Mouse (Mus musculus): ENCODE data around the gene Kctd7. TPM values are rescaled to one million over a fixed set of nuclear protein-coding genes. Genes with fewer than 3 reads are reported as not detected.
A peak's percentile ranks its signal among the peaks of the same experiment; 100 is the strongest.

Kctd7 gene
- polyA plus RNA-seq, 1 experiment: 1.3 TPM

DNA sequence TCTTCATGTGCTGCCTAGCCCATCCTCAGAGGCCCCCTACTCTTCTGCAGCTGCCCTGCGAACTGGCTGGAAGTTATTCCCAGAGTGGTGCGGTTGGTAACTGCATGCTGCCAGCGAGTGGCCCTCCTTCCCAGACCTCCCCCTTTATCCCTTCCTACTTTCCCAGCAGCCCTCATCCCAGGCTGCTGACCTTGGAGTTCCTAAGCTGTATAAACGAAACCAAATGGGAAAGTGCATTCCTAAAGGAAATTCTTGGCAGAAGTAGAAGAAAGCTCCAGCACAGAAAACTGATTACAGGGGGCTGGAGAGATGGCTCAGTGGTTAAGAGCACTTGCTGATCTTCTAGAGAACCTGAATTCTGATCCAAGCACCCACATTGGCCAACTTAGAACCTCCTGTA is 2.6 kb upstream of the Kctd7 start:
- Histone ChIP-seq H3K4me3 (ENCODE audit: low read depth, low read length) (no peak overlapping the region), H3K27ac (ENCODE audit: insufficient read depth, low read depth, low read length) (no peak overlapping the region; the same call in 1 of the 2 replicates), H3K27me3 (ENCODE audit: control insufficient read depth, insufficient read depth, low read length) (no peaks in the 10 kb centered on the region), H3K36me3 (ENCODE audit: control insufficient read depth, insufficient read depth, low read length) (no peaks in the 10 kb centered on the region), H3K4me1 (ENCODE audit: control insufficient read depth, insufficient read depth, insufficient read length, low read length) (peaks cover 10% of the 10 kb centered on the region)
- TF ChIP-seq CTCF (IDR thresholded peaks at IDR 0.05; ENCODE audit: extremely low read depth, insufficient read length, insufficient replicate concordance, low read depth, low read length): no peak
- no peak for TF ChIP-seq POLR2A (IDR thresholded peaks at IDR 0.05; ENCODE audit: low read depth, low read length)
- WGBS: 53% methylated on average over 4 of the region's 4 CpGs

DNA sequence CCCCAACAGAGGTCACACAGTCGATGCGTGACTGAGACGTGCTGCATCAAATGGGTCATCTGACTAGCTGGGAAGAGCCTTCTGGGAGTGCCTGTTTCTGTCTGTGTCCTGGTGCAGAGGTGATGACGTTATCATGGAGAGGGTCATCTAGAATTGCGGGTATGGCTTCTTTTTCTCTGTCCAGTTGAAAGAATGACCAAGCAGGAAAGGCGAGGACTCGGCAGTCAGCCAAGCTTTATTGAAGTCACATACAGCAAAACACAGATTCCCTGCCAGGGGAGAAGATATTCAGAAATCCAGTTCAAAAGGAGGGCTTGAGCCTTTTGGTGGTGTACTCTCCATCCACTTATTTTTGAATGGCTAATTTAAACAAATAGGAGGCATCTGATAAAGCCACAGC is 1.6 kb upstream of the Kctd7 start:
- peaks cover 10% of the 10 kb centered on the region for H3K4me1 ChIP-seq (ENCODE audit: control insufficient read depth, insufficient read depth, insufficient read length, low read length)
- H3K27ac ChIP-seq (ENCODE audit: insufficient read depth, low read depth, low read length): no peak overlapping the region
- no peaks in the 10 kb centered on the region for H3K36me3 ChIP-seq (ENCODE audit: control insufficient read depth, insufficient read depth, low read length)
- WGBS: 84% methylated on average over 7 of the region's 7 CpGs
- no peaks in the 10 kb centered on the region for H3K27me3 ChIP-seq (ENCODE audit: control insufficient read depth, insufficient read depth, low read length)
- TF ChIP-seq CTCF (IDR thresholded peaks at IDR 0.05; ENCODE audit: extremely low read depth, insufficient read length, insufficient replicate concordance, low read depth, low read length) (no peak), POLR2A (IDR thresholded peaks at IDR 0.05; ENCODE audit: low read depth, low read length) (no peak)
- H3K4me3 ChIP-seq (ENCODE audit: low read depth, low read length): no peak overlapping the region

DNA sequence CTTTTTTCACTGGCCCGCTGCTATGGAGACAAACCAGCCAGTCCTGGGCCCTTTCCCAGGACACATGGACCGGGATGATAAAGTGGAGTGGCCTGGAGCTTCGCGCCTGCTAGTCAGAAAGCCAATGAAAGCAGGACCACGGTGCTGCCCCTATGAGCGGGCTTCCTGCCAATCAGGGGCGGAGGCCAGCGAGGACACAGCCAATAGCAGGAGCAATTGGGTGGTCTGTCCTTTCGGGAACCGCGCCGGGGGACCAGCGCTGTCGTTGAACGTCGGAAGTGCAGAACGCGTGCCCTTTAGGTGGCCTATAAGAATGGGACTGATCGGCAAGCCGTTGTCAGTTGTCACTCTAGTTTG is 706 bp upstream of the Kctd7 start:
- peak overlapping the region; percentile 45 for H3K27ac ChIP-seq (ENCODE audit: insufficient read depth, low read depth, low read length)
- TF ChIP-seq CTCF (IDR thresholded peaks at IDR 0.05; ENCODE audit: extremely low read depth, insufficient read length, insufficient replicate concordance, low read depth, low read length) (no peak), POLR2A (IDR thresholded peaks at IDR 0.05; ENCODE audit: low read depth, low read length) (no peak)
- no peaks in the 10 kb centered on the region for H3K36me3 ChIP-seq (ENCODE audit: control insufficient read depth, insufficient read depth, low read length)
- WGBS: 5% methylated on average over 20 of the region's 20 CpGs
- peaks cover 10% of the 10 kb centered on the region for H3K4me1 ChIP-seq (ENCODE audit: control insufficient read depth, insufficient read depth, insufficient read length, low read length)
- peak overlapping the region; percentile 71 for H3K4me3 ChIP-seq (ENCODE audit: low read depth, low read length)
- H3K27me3 ChIP-seq (ENCODE audit: control insufficient read depth, insufficient read depth, low read length): no peaks in the 10 kb centered on the region

DNA sequence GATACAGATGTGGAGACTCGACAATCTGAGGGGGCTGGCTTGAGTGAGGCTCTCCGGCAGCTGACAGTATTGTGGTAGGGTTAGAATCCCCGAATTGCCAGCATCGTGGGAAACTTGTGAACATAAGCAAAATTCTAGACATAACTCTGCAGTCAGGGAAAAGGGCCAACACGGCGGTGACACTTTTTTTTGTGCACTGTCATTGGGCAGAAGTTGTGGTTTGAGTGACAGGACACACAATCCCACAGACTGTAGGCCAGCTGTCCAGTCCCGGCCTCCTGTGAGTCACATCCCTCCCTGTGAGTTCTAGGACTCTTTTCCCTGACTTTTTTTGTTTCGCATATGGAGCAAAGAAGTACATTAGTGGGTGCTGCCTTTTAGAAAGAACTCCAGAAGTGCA is 1.3 kb downstream of the Kctd7 start:
- WGBS: 72% methylated on average over 8 of the region's 8 CpGs
- Histone ChIP-seq H3K4me3 (ENCODE audit: low read depth, low read length) (no peak overlapping the region), H3K27ac (ENCODE audit: insufficient read depth, low read depth, low read length) (no peak overlapping the region), H3K4me1 (ENCODE audit: control insufficient read depth, insufficient read depth, insufficient read length, low read length) (peaks cover 10% of the 10 kb centered on the region), H3K36me3 (ENCODE audit: control insufficient read depth, insufficient read depth, low read length) (no peaks in the 10 kb centered on the region), H3K27me3 (ENCODE audit: control insufficient read depth, insufficient read depth, low read length) (no peaks in the 10 kb centered on the region)
- TF ChIP-seq CTCF (IDR thresholded peaks at IDR 0.05; ENCODE audit: extremely low read depth, insufficient read length, insufficient replicate concordance, low read depth, low read length) (no peak), POLR2A (IDR thresholded peaks at IDR 0.05; ENCODE audit: low read depth, low read length) (no peak)

DNA sequence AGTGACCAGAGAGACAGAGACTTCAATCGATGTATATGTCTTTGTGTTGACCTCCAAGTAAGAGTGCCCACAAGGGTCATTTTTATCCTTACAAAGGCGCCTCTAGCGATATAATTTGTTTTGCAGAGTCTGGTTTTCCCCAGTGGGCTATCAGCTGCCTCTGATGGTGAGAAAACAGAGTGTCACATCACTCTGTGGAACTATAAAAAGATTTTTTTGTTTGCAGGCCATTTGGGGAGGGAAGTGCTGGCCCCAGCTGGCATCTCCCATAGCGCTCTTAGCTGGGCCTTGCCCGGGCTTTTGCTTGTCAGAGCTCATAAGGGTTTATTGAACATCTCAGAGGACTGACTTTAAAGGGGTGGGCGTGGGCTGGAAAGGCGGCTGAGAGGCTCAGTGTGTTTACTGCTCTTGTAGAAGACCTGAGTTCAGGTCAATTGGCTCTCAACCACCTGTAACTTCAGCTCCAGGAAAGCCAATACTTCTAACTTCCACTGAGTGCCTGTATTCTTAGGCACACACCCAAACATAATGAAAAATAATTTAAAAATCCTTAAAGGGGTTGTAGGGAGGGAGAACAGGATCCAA is 5.2 kb downstream of the Kctd7 start:
- Histone ChIP-seq H3K4me3 (ENCODE audit: low read depth, low read length) (no peak overlapping the region), H3K27me3 (ENCODE audit: control insufficient read depth, insufficient read depth, low read length) (no peaks in the 10 kb centered on the region), H3K36me3 (ENCODE audit: control insufficient read depth, insufficient read depth, low read length) (no peaks in the 10 kb centered on the region; the same call in 1 of the 2 replicates), H3K4me1 (ENCODE audit: control insufficient read depth, insufficient read depth, insufficient read length, low read length) (peaks cover 4% of the 10 kb centered on the region), H3K27ac (ENCODE audit: insufficient read depth, low read depth, low read length) (no peak overlapping the region)
- WGBS: 64% methylated on average over 7 of the region's 7 CpGs
- no peak for TF ChIP-seq POLR2A (IDR thresholded peaks at IDR 0.05; ENCODE audit: low read depth, low read length)
- no peak for TF ChIP-seq CTCF (IDR thresholded peaks at IDR 0.05; ENCODE audit: extremely low read depth, insufficient read length, insufficient replicate concordance, low read depth, low read length)

DNA sequence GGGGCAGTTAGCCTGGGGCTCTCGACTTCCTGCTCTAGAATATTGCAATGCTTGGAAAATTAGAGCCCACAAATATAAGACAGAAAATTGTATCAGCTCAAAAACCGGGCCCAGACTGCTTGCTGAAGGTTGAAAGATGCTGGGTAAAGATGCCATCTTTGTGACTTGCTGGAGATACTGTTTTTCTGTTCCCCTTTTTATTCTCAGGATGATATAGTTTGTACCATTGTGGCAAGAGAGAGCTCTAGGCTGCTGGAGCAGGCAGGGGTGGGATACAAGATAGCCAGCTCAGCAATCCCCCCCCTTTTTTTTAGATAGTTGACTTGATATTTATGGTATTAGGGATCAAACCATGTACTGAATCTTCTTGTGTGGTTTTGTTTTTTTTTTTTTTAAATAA is 9.6 kb downstream of the Kctd7 start:
- Histone ChIP-seq H3K27ac (ENCODE audit: insufficient read depth, low read depth, low read length) (no peak overlapping the region), H3K36me3 (ENCODE audit: control insufficient read depth, insufficient read depth, low read length) (no peaks in the 10 kb centered on the region; the same call in 1 of the 2 replicates), H3K4me3 (ENCODE audit: low read depth, low read length) (no peak overlapping the region), H3K4me1 (ENCODE audit: control insufficient read depth, insufficient read depth, insufficient read length, low read length) (no peaks in the 10 kb centered on the region), H3K27me3 (ENCODE audit: control insufficient read depth, insufficient read depth, low read length) (no peaks in the 10 kb centered on the region)
- WGBS: 80% methylated on average over 2 of the region's 2 CpGs
- TF ChIP-seq POLR2A (IDR thresholded peaks at IDR 0.05; ENCODE audit: low read depth, low read length): no peak
- no peak for TF ChIP-seq CTCF (IDR thresholded peaks at IDR 0.05; ENCODE audit: extremely low read depth, insufficient read length, insufficient replicate concordance, low read depth, low read length)

DNA sequence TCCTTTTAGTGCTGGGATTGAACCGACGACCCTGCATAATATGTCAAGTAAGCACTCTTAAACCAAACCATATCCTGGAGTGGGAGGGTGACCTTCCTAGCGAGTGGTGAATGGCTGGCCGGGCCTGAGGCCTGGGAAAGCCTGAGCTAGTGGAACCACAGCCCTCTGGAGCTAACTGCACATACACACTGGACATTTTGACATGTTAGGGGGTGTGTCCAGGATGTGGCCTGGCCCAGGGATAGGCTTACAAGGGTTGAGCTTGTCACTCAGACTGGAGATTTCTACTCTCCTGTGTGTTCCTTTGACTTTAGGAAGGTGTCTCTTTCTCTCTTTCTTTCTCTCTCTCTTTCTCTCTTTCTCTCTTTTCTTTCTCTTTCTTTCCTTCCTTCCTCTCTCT is 13.9 kb downstream of the Kctd7 start:
- H3K27me3 ChIP-seq (ENCODE audit: control insufficient read depth, insufficient read depth, low read length): no peaks in the 10 kb centered on the region
- no peak overlapping the region for H3K4me3 ChIP-seq (ENCODE audit: low read depth, low read length)
- H3K4me1 ChIP-seq (ENCODE audit: control insufficient read depth, insufficient read depth, insufficient read length, low read length): no peaks in the 10 kb centered on the region
- WGBS: 81% methylated on average over 4 of the region's 4 CpGs
- H3K27ac ChIP-seq (ENCODE audit: insufficient read depth, low read depth, low read length): no peak overlapping the region
- no peak for TF ChIP-seq CTCF (IDR thresholded peaks at IDR 0.05; ENCODE audit: extremely low read depth, insufficient read length, insufficient replicate concordance, low read depth, low read length)
- TF ChIP-seq POLR2A (IDR thresholded peaks at IDR 0.05; ENCODE audit: low read depth, low read length): no peak
- H3K36me3 ChIP-seq (ENCODE audit: control insufficient read depth, insufficient read depth, low read length): no peaks in the 10 kb centered on the region

All from small intestine, adult 2 months (tissue).